Mouse (Mus musculus) forebrain, embryonic 16.5 days (tissue): ENCODE data around the gene Adarb2. TPM values are rescaled to one million over a fixed set of nuclear protein-coding genes. Genes with fewer than 3 reads are reported as not detected.

Source experiments
- ATAC-seq: fragments of 200-750 bp; cut with Nextera tagmentation; 2 replicates; pipeline ENCODE4 v1.8.0; 2017; ENCODE audit warnings: mild to moderate bottlenecking, moderate library complexity
- H3K27ac ChIP-seq: fragments of 300-500 bp; sonication (generic); 2 replicates; pipeline ENCODE4 v1.5.1; 2014; ENCODE audit warnings: low read length, control low read depth
- H3K27me3 ChIP-seq: fragments of 300-500 bp; sonication (generic); replicated peaks from 2 replicates; pipeline ENCODE4 v1.6.1; 2014; ENCODE audit warnings: low read length; ENCODE audit not compliant: control insufficient read depth, insufficient read depth
- H3K36me3 ChIP-seq: fragments of 300-500 bp; sonication (generic); 2 replicates; pipeline ENCODE4 v1.6.1; 2014; ENCODE audit not compliant: control insufficient read depth, insufficient read depth
- H3K4me1 ChIP-seq: fragments of 300-500 bp; sonication (generic); replicated peaks from 2 replicates; pipeline ENCODE4 v1.6.1; 2014; ENCODE audit warnings: low read length; ENCODE audit not compliant: control insufficient read depth, insufficient read depth
- H3K4me2 ChIP-seq: fragments of 300-500 bp; sonication (generic); 2 replicates; pipeline ENCODE4 v1.6.1; 2014; ENCODE audit warnings: mild to moderate bottlenecking, low read length, control low read depth
- H3K4me3 ChIP-seq: fragments of 300-500 bp; sonication (generic); replicated peaks from 2 replicates; pipeline ENCODE4 v1.5.1; 2014; ENCODE audit warnings: mild to moderate bottlenecking, low read length, control low read depth
- H3K9ac ChIP-seq: fragments of 300-500 bp; sonication (generic); replicated peaks from 2 replicates; pipeline ENCODE4 v1.6.1; 2014; ENCODE audit warnings: low read depth, low read length, control low read depth
- H3K9me3 ChIP-seq: fragments of 300-500 bp; sonication (generic); 2 replicates; pipeline ENCODE4 v1.6.1; 2016; ENCODE audit warnings: low read length; ENCODE audit not compliant: control insufficient read depth
- WGBS: fragments of 180-500 bp; shearing (Covaris S2); extraction: QIAGEN DNeasy Blood & Tissue Kit; methylation state at CpG from one replicate; pipeline ENCODE4 v1.1.7; 2014; 5-methylcytosine and 5-hydroxymethylcytosine counted together
- polyA plus RNA-seq: library from polyadenylated mRNA; unstranded; fragments of >200 nt; fragmentation: Nextera tagmentation; extraction: Ambion mirVana; gene quantifications from 2 replicates; pipeline ENCODE4 v1.2.1, GENCODE M21; 2015

Gene Adarb2
- polyA plus RNA-seq, 1 experiment from 2014 or later, result 30.0 TPM

GRCm38 (mm10) chr13:8632072-8632471, 429.4 kb downstream of the Adarb2 start:
- Histone ChIP-seq H3K27ac (no peak overlapping the region), H3K4me3 (no peak overlapping the region), H3K4me1 (no peaks in the 10 kb centered on the region), H3K36me3 (no peaks in the 10 kb centered on the region), H3K9me3 (no peaks in the 10 kb centered on the region), H3K27me3 (no peaks in the 10 kb centered on the region), H3K4me2 (no peak overlapping the region), H3K9ac (no peak overlapping the region)
- WGBS, result 80% methylated on average over 5 of the region's 5 CpGs
- no peak for ATAC-seq

- H3K27ac ChIP-seq, result no peak overlapping the region
- no peak for ATAC-seq
These were observed 431.0 kb downstream of the Adarb2 start for GRCm38 (mm10) chr13:8633385-8634337.

GRCm38 (mm10) chr13:8642084-8642483, 439.4 kb downstream of the Adarb2 start:
- WGBS, result 85% methylated on average over 2 of the region's 2 CpGs
- no peak overlapping the region for H3K4me2 ChIP-seq
- no peak for ATAC-seq
- no peaks in the 10 kb centered on the region for H3K27me3 ChIP-seq
- no peak overlapping the region for H3K27ac ChIP-seq
- H3K9ac ChIP-seq, result no peak overlapping the region
- H3K4me3 ChIP-seq, result no peak overlapping the region
- H3K4me1 ChIP-seq, result no peaks in the 10 kb centered on the region
- no peaks in the 10 kb centered on the region for H3K36me3 ChIP-seq
- H3K9me3 ChIP-seq, result no peaks in the 10 kb centered on the region

More at GRCm38 (mm10) chr13:8633385-8634337, 431.0 kb downstream of the Adarb2 start:
- Histone ChIP-seq H3K4me2 (no peak overlapping the region), H3K27me3 (no peaks in the 10 kb centered on the region), H3K4me3 (no peak overlapping the region), H3K9ac (no peak overlapping the region), H3K36me3 (no peaks in the 10 kb centered on the region), H3K4me1 (no peaks in the 10 kb centered on the region), H3K9me3 (no peaks in the 10 kb centered on the region)
- 71% methylated on average over 5 of the region's 5 CpGs for WGBS

GRCm38 (mm10) chr13:8643920-8644319, 441.3 kb downstream of the Adarb2 start:
- Histone ChIP-seq H3K4me3 (no peak overlapping the region), H3K36me3 (no peaks in the 10 kb centered on the region), H3K27me3 (no peaks in the 10 kb centered on the region), H3K9me3 (no peaks in the 10 kb centered on the region), H3K9ac (no peak overlapping the region), H3K4me2 (no peak overlapping the region), H3K27ac (no peak overlapping the region), H3K4me1 (no peaks in the 10 kb centered on the region)
- ATAC-seq, result no peak
- whole genome bisulfite sequencing, result 95% methylated on average over 3 of the region's 3 CpGs

- no peaks in the 10 kb centered on the region for H3K9me3 ChIP-seq
- no peak for ATAC-seq
- H3K4me2 ChIP-seq, result no peak overlapping the region
- no peak overlapping the region for H3K27ac ChIP-seq
- no peaks in the 10 kb centered on the region for H3K36me3 ChIP-seq
- H3K4me3 ChIP-seq, result no peak overlapping the region
- no peaks in the 10 kb centered on the region for H3K4me1 ChIP-seq
- WGBS, result 85% methylated on average over 9 of the region's 9 CpGs
- no peaks in the 10 kb centered on the region for H3K27me3 ChIP-seq
- H3K9ac ChIP-seq, result no peak overlapping the region
These were observed 442.4 kb downstream of the Adarb2 start for GRCm38 (mm10) chr13:8644805-8645679.

- no peak overlapping the region for H3K4me3 ChIP-seq
- H3K27ac ChIP-seq, result no peak overlapping the region
- no peaks in the 10 kb centered on the region for H3K36me3 ChIP-seq
- no peaks in the 10 kb centered on the region for H3K27me3 ChIP-seq
- H3K9me3 ChIP-seq, result no peaks in the 10 kb centered on the region
- H3K4me2 ChIP-seq, result no peak overlapping the region
- no peaks in the 10 kb centered on the region for H3K4me1 ChIP-seq
- ATAC-seq, result no peak
- 80% methylated on average over 2 of the region's 2 CpGs for WGBS
- H3K9ac ChIP-seq, result no peak overlapping the region
These were observed 446.6 kb downstream of the Adarb2 start for GRCm38 (mm10) chr13:8649261-8649660.

GRCm38 (mm10) chr13:8664615-8665240, 462.1 kb downstream of the Adarb2 start:
- Histone ChIP-seq H3K36me3 (no peaks in the 10 kb centered on the region), H3K9me3 (0 out of 2 replicates have a peak, but pooled peaks cover 2% of the 10 kb centered on the region), H3K27me3 (no peaks in the 10 kb centered on the region), H3K4me3 (no peak overlapping the region), H3K4me2 (no peak overlapping the region), H3K9ac (no peak overlapping the region), H3K4me1 (no peaks in the 10 kb centered on the region), H3K27ac (no peak overlapping the region)
- no peak for ATAC-seq
- WGBS, result 88% methylated on average over 9 of the region's 9 CpGs

GRCm38 (mm10) chr13:8677174-8677573, 474.5 kb downstream of the Adarb2 start:
- H3K4me3 ChIP-seq, result no peak overlapping the region
- 85% methylated on average over 5 of the region's 5 CpGs for WGBS
- H3K4me2 ChIP-seq, result no peak overlapping the region
- H3K9me3 ChIP-seq, result no peaks in the 10 kb centered on the region
- no peak for ATAC-seq
- H3K27ac ChIP-seq, result no peak overlapping the region
- no peaks in the 10 kb centered on the region for H3K36me3 ChIP-seq
- peaks cover 5% of the 10 kb centered on the region; the same call in 1 of the 2 replicates for H3K4me1 ChIP-seq
- H3K9ac ChIP-seq, result no peak overlapping the region
- H3K27me3 ChIP-seq, result no peaks in the 10 kb centered on the region
